Mouse (Mus musculus) urinary bladder, postnatal 25 days (tissue): ENCODE results near the gene Lst1.
"Not testable (repeated sequence)": the region's sequence is repeated elsewhere in the genome, so short reads cannot be mapped to it uniquely, and the experiment has no call there.

Experiments
- DNase-seq: peaks from one replicate; pipeline ENCODE4 v3.0.0; 2022; ENCODE audit warnings: low spot score

Lst1 gene

GRCm38 (mm10) chr17:35187959-35188610 lies at the start of gene Lst1:
Gene Lst1 (minus strand): TSS chr17:35188439.
- no peak for DNase-seq

- no peak for DNase-seq
Measured at GRCm38 (mm10) chr17:35237504-35237903, 49.3 kb upstream of the Lst1 start.

- no peak for DNase-seq
Measured at GRCm38 (mm10) chr17:35236996-35237395, 48.8 kb upstream of the Lst1 start.

GRCm38 (mm10) chr17:35236390-35236746 lies 48.1 kb upstream of the Lst1 start:
- peak; percentile 98 for DNase-seq

GRCm38 (mm10) chr17:35235614-35236389 lies 47.6 kb upstream of the Lst1 start, which contains the start of gene Nfkbil1:
Gene Nfkbil1 (minus strand): TSS chr17:35235792.
- DNase-seq, result peak; percentile 75

GRCm38 (mm10) chr17:35234903-35235302 lies 46.7 kb upstream of the Lst1 start:
- DNase-seq, result no peak

GRCm38 (mm10) chr17:35234090-35234489 lies 45.9 kb upstream of the Lst1 start:
- DNase-seq, result not testable (repeated sequence)

- DNase-seq, result no peak
Measured at GRCm38 (mm10) chr17:35233114-35233980, 45.1 kb upstream of the Lst1 start, which contains the start of gene Atp6v1g2. Gene Atp6v1g2 (plus strand): TSS chr17:35233660.

GRCm38 (mm10) chr17:35232659-35233058 lies 44.4 kb upstream of the Lst1 start:
- DNase-seq, result no peak

GRCm38 (mm10) chr17:35232043-35232442 lies 43.8 kb upstream of the Lst1 start:
- peak; percentile 88 for DNase-seq

- DNase-seq, result no peak
Measured at GRCm38 (mm10) chr17:35231022-35231421, 42.8 kb upstream of the Lst1 start.

- no peak for DNase-seq
Measured at GRCm38 (mm10) chr17:35226561-35227046, 38.4 kb upstream of the Lst1 start.

GRCm38 (mm10) chr17:35225456-35225855 lies 37.2 kb upstream of the Lst1 start:
- no peak for DNase-seq

GRCm38 (mm10) chr17:35224641-35225040 lies 36.4 kb upstream of the Lst1 start:
- DNase-seq, result no peak

GRCm38 (mm10) chr17:35222299-35222698 lies 34.1 kb upstream of the Lst1 start:
- DNase-seq, result no peak

GRCm38 (mm10) chr17:35220156-35220952 lies 32.1 kb upstream of the Lst1 start, which contains the start of gene Gm16181:
Gene Gm16181 (plus strand): TSS chr17:35220834.
- DNase-seq, result no peak

GRCm38 (mm10) chr17:35219601-35220041 lies 31.4 kb upstream of the Lst1 start:
- no peak for DNase-seq

- no peak for DNase-seq
Measured at GRCm38 (mm10) chr17:35218516-35219193, 30.4 kb upstream of the Lst1 start.

- no peak for DNase-seq
Measured at GRCm38 (mm10) chr17:35213071-35213470, 24.8 kb upstream of the Lst1 start.

- DNase-seq, result no peak
Measured at GRCm38 (mm10) chr17:35210593-35210992, 22.4 kb upstream of the Lst1 start.
